Mouse (Mus musculus): ENCODE measurements at regions not wholly inside any gene's neighbourhood (a gene's known extent, or its start where the extent isn't known, plus 50 kb on each side); places are given as distances from the start of the nearest gene placed in this dataset.

GRCm38 (mm10) chr6:148719062-148719461 is 112.2 kb downstream of the Ipo8 start:
- DNase-seq (ENCODE audit: extremely low spot score, low spot score), result no peak

GRCm38 (mm10) chr6:148710406-148710805 is 120.9 kb downstream of the Ipo8 start:
- DNase-seq (ENCODE audit: extremely low spot score, low spot score), result no peak

- DNase-seq (ENCODE audit: extremely low spot score, low spot score), result no peak
These were observed 122.9 kb downstream of the Ipo8 start for GRCm38 (mm10) chr6:148708389-148708788.

DNA sequence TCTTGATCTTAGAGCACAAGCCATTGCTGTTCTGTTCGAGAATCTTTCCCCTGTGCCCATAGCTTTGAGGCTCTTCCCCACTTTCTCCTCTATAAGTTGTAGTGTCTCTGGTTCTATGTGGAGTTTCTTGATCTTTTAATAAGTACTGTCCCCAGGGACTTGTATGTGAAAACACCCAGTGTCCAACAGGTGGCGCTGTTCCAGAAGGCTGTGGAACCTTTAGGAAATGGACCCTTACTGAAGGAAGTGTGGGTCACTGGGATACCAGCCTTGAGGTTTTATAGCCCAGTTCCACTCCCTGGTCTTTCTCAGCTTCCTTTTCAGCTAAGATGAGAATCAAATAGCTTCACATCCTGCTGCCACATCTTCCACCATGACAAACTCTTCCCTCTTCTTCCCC is 125.6 kb downstream of the Ipo8 start:
- DNase-seq (ENCODE audit: extremely low spot score, low spot score), result peak; percentile 41

DNA sequence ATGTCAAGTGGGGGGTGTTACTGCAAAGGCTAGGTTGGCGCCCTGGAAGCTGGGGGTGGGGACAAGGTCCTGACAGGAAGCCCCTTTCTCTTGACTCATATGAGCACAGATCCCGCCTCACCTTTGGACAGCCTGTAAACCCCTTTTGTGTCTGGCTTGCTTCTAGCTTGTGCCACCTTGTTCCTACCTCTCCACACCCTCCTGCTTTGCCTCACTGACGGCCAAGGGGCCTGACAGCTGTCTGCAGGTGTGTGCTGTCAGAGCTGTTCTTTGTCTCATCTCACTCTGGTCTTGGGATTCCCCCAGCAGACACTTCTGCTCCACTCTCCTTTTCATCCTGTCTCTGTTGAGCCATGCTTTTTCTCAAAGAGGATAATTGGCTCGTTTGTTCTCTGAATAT is 137.9 kb downstream of the Ipo8 start:
- DNase-seq (ENCODE audit: extremely low spot score, low spot score), result no peak

GRCm38 (mm10) chr6:148687770-148688169 is 143.5 kb downstream of the Ipo8 start:
- DNase-seq (ENCODE audit: extremely low spot score, low spot score), result peak; percentile 45

DNA sequence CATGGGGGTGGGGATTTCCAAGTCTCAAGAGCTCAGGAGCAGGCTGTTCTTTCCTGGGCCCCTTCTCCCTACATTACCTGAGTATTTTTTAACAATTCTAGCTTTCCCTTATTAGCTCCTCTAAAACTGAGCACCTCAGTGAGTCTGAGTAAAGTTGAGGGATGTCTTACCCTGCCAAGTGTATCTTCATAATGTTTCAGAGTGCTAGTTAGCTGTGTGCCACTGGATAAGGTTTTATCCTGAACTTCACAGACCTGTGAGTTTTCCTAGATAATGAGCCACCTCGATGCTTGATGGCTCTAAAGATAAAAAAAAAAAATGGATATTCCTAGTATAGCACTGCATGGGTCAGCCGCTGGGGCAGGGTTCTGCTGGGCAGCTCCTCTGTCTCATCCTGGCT is 171.1 kb downstream of the Ipo8 start:
- DNase-seq (ENCODE audit: extremely low spot score, low spot score), result no peak

DNA sequence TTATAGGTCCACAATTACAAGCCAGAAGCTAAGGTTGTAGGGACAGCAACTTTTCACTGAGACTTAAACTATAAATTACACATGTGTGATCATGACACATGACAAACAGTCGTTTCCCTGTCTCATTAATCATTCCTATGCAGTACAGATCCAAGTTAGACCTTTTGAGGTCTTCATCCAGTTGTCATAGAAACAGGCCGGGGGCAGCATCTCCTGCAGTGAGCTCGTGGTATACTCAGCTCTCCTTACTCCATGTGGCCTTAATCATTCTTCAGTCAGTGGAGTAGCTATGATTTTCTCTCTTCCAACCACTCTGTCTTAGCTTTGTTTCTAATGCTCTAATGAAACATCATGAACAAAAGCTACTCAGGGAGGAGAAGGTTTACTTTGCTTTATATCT is 178.1 kb downstream of the Ipo8 start:
- DNase-seq (ENCODE audit: extremely low spot score, low spot score), result no peak

DNA sequence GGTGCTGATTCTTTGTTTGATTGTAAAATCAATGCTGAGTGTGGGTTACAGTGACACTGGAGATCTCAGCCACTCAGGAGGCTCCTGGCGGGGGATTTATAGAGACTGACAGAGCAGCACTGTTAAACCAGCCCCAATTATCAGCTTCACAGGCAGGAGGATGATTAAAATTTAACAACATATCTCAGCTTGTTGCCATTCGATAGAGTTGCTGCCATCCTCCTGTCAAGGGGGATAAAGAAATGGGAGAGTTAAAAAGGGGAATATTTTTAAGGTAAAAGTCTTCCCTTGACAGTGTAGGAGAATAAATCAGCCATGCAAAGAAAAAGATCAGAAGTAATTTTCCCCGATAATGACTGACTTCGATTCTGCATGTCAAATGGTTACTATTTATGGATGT is 178.8 kb downstream of the Ipo8 start:
- no peak for DNase-seq (ENCODE audit: extremely low spot score, low spot score)

DNA sequence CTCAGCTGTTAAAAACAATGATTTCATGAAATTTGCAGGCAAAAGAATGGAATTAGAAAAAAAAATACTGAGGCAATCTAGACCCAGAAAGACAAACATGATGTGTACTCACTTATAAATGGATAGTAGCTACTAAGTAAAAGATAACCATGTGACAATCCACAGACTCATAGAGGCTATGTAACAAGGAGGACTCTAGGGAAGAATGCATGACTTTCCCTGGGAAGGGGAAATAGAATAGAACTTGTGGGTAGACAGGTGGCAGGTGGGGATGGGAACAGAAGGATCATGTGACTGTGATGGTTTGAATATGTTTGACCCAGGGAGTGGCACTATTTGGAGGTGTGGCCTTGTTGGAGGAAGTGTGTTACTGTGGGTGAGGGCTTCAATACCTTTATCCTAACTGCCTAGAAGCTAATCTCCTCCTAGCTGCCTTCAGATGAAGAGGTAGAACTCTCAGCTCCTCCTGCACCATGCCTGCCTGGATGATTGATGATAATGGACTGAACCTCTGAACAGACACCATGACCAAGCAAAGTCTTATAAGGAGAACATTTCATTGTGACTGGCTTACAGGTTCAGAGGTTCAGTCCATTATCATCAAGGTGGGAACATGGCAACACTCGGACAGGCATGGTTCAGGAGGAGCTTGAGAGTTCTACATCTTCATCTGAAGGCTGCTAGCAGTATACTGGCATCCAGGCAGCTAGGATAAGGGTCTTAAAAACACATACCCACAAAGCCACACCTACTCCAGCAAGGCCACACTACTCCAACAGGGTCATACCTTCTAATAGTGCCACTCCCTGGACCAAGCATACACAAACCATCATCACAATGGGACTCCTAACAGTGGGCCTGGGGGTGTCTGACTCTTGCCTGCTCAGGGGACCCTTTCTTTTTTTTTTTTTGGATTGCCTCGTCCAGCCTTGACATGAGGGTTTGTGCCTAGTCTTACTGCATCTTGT is 183.6 kb downstream of the Ipo8 start:
- DNase-seq (ENCODE audit: extremely low spot score, low spot score), result no peak

DNA sequence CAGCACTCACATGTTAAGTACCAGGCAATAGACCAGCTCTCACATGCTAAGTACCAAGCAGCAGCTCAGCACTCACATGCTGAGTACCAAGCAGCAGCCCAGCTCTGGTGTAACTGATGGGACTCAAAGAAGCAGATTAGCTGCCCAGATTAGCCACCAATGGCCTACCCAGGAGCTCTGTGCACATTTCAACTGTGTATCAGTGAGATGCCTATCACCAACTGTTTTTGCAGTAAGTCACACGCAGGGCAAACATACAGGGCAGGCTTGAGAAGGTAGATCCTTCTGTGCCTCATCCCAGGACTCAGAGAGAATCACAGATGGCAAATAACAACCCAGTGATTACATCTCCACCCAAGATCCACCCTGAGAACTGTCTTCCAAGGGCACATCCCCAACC is 190.7 kb downstream of the Ipo8 start:
- no peak for DNase-seq (ENCODE audit: extremely low spot score, low spot score)

DNA sequence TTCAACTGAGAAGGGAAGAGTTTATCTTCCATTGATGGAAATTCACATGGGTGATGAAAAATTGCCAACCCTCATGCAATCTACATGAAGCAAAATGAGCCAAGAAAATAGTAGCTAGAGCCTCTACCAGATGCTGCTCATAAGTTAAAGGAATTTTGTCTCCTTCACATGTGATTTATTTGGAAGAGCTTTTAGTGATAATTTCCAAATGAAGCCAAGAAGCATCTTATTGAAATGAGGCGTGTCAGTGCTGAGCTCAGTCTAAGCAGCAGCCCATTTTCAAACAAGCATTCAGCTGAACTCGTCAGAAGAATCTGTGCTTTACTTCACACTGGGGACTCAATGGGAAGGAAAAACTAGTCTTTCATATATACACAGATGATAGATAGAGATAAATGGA is 190.0 kb upstream of the Tmtc1 start:
- DNase-seq (ENCODE audit: extremely low spot score, low spot score), result no peak

- DNase-seq (ENCODE audit: extremely low spot score, low spot score), result no peak
These were observed 183.0 kb upstream of the Tmtc1 start for GRCm38 (mm10) chr6:148627090-148627605.

- DNase-seq (ENCODE audit: extremely low spot score, low spot score), result no peak
These were observed 179.1 kb upstream of the Tmtc1 start for GRCm38 (mm10) chr6:148623119-148623770.

DNA sequence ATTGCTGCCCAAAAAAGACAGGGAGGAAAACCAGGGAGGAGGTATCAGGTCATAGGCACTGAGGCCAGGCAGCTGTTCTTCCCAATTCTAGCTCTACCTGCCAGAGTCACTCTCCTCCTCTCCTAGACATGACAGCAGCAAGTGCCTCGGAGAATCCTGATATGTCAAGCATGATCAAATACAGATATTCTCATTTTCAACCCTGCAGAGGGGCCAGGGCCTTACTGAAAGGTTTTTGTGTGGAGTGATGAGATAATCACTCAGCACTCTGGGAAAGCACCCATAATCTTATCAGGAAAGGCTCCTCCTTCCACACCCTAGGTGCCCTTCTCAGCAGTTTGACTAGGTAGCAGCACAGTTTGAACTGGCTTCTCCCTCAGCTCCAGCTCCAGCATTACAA is 175.8 kb upstream of the Tmtc1 start:
- no peak for DNase-seq (ENCODE audit: extremely low spot score, low spot score)

- DNase-seq (ENCODE audit: extremely low spot score, low spot score), result no peak
These were observed 171.7 kb upstream of the Tmtc1 start for GRCm38 (mm10) chr6:148615931-148616330.

DNA sequence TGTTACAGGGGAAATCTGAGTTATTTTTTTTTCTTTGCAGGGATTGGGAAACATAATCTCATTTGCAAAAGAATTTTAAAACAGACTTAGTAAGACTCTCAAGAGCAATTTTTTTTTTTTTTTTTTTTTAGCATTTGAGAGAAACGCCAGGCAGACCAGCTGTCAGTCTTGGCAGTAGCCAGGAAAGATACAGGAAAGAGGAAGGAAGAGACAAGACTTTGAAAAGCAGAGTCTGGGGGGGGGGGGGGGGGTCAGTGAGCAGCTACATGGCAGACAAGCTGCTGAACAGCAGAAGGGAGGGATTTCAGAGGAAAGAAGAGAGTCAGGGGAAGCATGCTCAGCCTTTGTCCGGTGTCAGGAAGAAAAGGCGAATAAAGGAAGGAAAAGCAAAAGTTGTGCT is 171.3 kb upstream of the Tmtc1 start:
- DNase-seq (ENCODE audit: extremely low spot score, low spot score), result no peak

- no peak for DNase-seq (ENCODE audit: extremely low spot score, low spot score)
These were observed 164.7 kb upstream of the Tmtc1 start for GRCm38 (mm10) chr6:148608881-148609280.

DNA sequence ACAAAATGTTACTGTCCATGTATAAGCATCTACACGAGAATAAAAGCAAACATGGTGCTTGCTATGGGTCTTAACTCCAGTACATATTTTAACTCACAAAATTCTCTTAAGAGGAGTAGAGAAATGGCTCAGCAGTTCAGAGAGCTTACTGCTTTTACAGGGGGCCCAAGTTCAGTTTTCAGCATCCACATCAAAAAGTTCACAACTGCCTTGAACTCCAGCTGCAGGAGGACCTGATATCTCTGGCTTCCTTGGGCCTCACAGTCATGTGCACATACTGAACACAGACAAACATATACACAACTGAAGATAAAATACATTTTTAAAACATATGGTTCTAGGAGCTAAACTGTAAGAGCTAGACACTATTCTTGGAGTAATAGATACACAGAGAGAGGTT is 161.0 kb upstream of the Tmtc1 start:
- no peak for DNase-seq (ENCODE audit: extremely low spot score, low spot score)

DNA sequence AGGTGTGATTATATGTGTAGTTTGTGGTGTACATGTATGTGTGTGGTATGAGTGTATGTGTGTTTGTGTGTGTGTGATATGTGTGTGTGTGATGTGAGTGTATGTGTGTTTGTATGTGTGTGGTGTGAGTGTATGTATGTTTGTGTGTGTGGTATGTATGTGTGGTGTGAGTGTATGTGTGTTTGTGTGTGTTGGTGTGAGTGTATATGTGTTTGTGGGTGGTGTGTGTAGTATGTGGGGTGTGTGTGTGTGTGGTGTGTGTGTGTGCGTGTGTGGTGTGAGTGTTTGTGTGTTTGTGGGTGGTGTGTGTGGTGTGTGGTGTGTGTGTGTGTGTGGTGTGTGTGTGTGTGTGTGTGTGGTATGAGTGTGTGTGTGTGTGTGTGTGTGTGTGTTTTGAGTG is 160.6 kb upstream of the Tmtc1 start:
- DNase-seq (ENCODE audit: extremely low spot score, low spot score), result no peak

- DNase-seq (ENCODE audit: extremely low spot score, low spot score), result no peak
These were observed 159.7 kb upstream of the Tmtc1 start for GRCm38 (mm10) chr6:148603878-148604277.

DNA sequence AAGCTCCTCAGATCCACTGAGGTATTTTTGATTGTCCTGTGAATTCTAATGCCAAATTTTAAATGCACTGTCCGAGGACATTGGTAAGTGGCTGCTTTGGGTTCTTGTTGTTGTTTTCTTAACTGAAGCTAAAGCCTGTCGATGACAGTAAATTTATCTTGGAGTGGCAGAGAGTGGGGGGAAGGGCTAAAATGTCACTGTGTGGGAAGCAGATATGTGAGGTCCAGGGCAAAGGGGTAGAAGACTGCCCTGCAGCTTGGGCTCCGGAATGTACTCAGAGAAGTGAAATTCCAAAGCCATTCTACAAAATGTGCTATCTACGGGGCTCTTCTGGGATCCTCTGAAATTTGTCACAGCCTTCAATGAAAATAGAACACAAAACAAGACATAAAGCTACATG is 159.3 kb upstream of the Tmtc1 start:
- DNase-seq (ENCODE audit: extremely low spot score, low spot score), result no peak

DNA sequence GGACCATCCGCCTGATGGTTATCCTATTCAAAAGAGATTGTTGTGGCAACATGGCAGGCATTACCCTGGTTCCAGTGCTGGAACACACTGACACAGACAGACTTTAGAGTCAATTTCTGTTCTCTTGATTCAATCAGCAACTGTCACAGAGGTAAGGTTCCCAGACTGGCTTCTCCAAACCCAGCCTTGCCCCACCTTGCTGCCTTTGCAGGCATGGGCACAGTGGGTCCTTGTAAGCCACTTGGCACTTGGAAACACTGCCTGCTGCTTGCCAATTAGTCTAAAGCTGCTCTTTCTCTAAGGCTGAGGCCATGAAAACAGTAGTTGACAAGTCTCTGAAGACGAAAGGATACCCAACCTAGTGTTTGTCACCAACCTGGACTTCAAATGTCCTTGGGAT is 158.7 kb upstream of the Tmtc1 start:
- DNase-seq (ENCODE audit: extremely low spot score, low spot score), result no peak

Data from neural tube, embryonic 10.5 days (tissue).